Mouse (Mus musculus): ENCODE data around the gene Sox13. TPM values are rescaled to one million over a fixed set of nuclear protein-coding genes. Genes with fewer than 3 reads are reported as not detected.

Sox13 gene
- polyA plus RNA-seq, 1 experiment = 17.2 TPM

GRCm38 (mm10) chr1:133332656-133333430 lies 91.3 kb downstream of the Sox13 start:
- Histone ChIP-seq H3K36me3 (ENCODE audit: control insufficient read depth, insufficient read depth, low read length) (no peaks in the 10 kb centered on the region), H3K27me3 (ENCODE audit: control insufficient read depth, insufficient read depth, low read length) (peaks cover 7% of the 10 kb centered on the region; the same call in 1 of the 2 replicates), H3K4me3 (ENCODE audit: control insufficient read depth, insufficient read depth, low read length) (no peak overlapping the region), H3K4me1 (replicated peaks; ENCODE audit: control insufficient read depth, insufficient read depth, low read length) (no peaks in the 10 kb centered on the region), H3K27ac (ENCODE audit: control insufficient read depth, insufficient read depth, low read length) (no peak overlapping the region)
- WGBS = 93% methylated on average over 11 of the region's 11 CpGs
- TF ChIP-seq CTCF (IDR thresholded peaks at IDR 0.05; ENCODE audit: borderline replicate concordance, control insufficient read depth, extremely low read depth, insufficient read depth, low read length, poor library complexity) (no peak), POLR2A (IDR thresholded peaks at IDR 0.05; ENCODE audit: control insufficient read depth, extremely low read depth, insufficient read depth, low read length, poor library complexity) (no peak)
- no peak for DNase-seq

Other genes starting within 250 kb of the Sox13 start
- 0.07 TPM in 1 of 2 replicates, not detected in the other for gene Golt1a, start 114.6 kb downstream of the Sox13 start, polyA plus RNA-seq (2012; rRNA removed)
- 0.37 TPM in 1 of 2 replicates, not detected in the other for gene Kiss1, start 102.5 kb downstream of the Sox13 start, polyA plus RNA-seq (2012; rRNA removed)
- gene Ren1, start 73.9 kb downstream of the Sox13 start, polyA plus RNA-seq (2012; rRNA removed) = 0.22 and 0.65 TPM in 2 replicates
- gene Etnk2, start 60.8 kb downstream of the Sox13 start, polyA plus RNA-seq (2012; rRNA removed) = 0.18 and 0.80 TPM in 2 replicates
- gene Snrpe, start 185.9 kb upstream of the Sox13 start, polyA plus RNA-seq (2012; rRNA removed) = 81.6 and 108 TPM in 2 replicates
- 4.1 and 5.3 TPM in 2 replicates for gene Zbed6, start 236.5 kb upstream of the Sox13 start, polyA plus RNA-seq (2012; rRNA removed)
- 5.8 and 5.9 TPM in 2 replicates for gene Gm38394, start 236.9 kb upstream of the Sox13 start, polyA plus RNA-seq (2012; rRNA removed)